Mouse (Mus musculus): ENCODE data around the gene Col6a2.

Gene Col6a2

DNA sequence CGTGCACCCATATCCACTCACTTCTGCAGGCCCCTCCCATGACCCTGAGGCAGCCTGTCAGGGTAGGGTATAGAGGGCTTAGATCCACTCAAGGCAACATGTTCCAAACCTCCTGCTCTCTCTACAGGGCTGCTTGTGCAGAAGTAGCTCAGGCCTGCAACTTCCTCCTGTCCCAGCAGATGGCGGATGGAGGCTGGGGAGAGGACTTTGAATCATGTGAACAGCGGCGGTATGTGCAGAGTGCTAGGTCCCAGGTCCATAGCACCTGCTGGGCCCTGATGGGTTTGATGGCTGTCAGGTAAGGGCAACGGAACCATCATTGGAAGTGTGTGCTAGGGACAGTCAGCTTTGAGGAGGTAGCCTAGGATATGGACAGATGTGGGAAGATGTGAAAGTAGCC is 73.0 kb downstream of the Col6a2 start:
- no peak for DNase-seq (ENCODE audit: extremely low read depth, low read depth)

GRCm38 (mm10) chr10:76548218-76548617 is 75.2 kb downstream of the Col6a2 start:
- DNase-seq (ENCODE audit: extremely low read depth, low read depth), result no peak

DNA sequence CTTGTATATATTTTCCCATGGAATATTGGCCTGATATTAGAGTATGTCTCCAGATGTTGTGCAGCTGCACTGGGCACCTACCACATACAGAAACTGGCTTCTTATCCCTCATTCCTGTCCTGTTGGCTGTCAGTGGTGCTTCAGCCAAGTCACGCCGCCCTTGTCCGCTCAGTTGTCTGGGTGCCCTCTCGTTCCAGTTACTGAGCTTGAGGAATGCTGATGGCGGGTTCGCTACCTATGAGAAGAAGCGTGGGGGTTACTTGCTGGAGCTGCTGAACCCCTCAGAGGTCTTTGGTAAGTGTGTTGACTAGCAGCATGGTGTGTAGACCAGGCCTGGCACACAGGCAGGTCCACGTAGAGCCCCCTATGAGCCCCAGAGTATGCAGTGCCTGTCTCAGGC is 76.9 kb downstream of the Col6a2 start:
- DNase-seq (ENCODE audit: extremely low read depth, low read depth), result no peak
